Mouse (Mus musculus) embryonic facial prominence, embryonic 14.5 days (tissue): ENCODE measurements around the gene Galnt9. TPM values are rescaled to one million over a fixed set of nuclear protein-coding genes. Genes with fewer than 3 reads are reported as not detected.

Source experiments
- ATAC-seq: fragments of 200-750 bp; cut with Nextera tagmentation; 2 replicates; pipeline ENCODE4 v1.8.0; 2017; ENCODE audit warnings: low read depth, moderate number of reproducible peaks, moderate TSS enrichment
- DNase-seq: peaks from one replicate; pipeline ENCODE4 v3.0.0-alpha.2; 2015; ENCODE audit warnings: low spot score
- H3K27ac ChIP-seq: fragments of 300-500 bp; sonication (generic); replicated peaks from 2 replicates; pipeline ENCODE4 v1.5.1; 2014; ENCODE audit warnings: low read depth, mild to moderate bottlenecking, low read length, moderate library complexity
- H3K27me3 ChIP-seq: fragments of 300-500 bp; sonication (generic); replicated peaks from 2 replicates; pipeline ENCODE4 v1.6.1; 2014; ENCODE audit warnings: low read length; ENCODE audit not compliant: control insufficient read depth, insufficient read depth
- H3K36me3 ChIP-seq: fragments of 300-500 bp; sonication (generic); 2 replicates; pipeline ENCODE4 v1.6.1; 2014; ENCODE audit warnings: low read length, mixed read lengths; ENCODE audit not compliant: control insufficient read depth, insufficient read depth
- H3K4me1 ChIP-seq: fragments of 300-500 bp; sonication (generic); 2 replicates; pipeline ENCODE4 v1.6.1; 2014; ENCODE audit warnings: antibody characterized with exemption, low read length; ENCODE audit not compliant: control insufficient read depth, insufficient read depth
- H3K4me2 ChIP-seq: fragments of 300-500 bp; sonication (generic); 2 replicates; pipeline ENCODE4 v1.6.1; 2014; ENCODE audit warnings: low read depth, mild to moderate bottlenecking, low read length, moderate library complexity, mixed read lengths
- H3K4me3 ChIP-seq: fragments of 300-500 bp; sonication (generic); 2 replicates; pipeline ENCODE4 v1.5.1; 2014; ENCODE audit warnings: low read depth, mild to moderate bottlenecking, low read length
- H3K9ac ChIP-seq: fragments of 300-500 bp; sonication (generic); 2 replicates; pipeline ENCODE4 v1.6.1; 2014; ENCODE audit warnings: low read depth, mild to moderate bottlenecking, low read length, moderate library complexity, mixed read lengths
- H3K9me3 ChIP-seq: fragments of 300-500 bp; sonication (generic); 2 replicates; pipeline ENCODE4 v1.6.1; 2016; ENCODE audit warnings: low read length; ENCODE audit not compliant: control insufficient read depth
- WGBS: fragments of 180-500 bp; shearing (Covaris S2); extraction: QIAGEN DNeasy Blood & Tissue Kit; methylation state at CpG from one replicate; pipeline ENCODE4 v1.1.7; 2014; 5-methylcytosine and 5-hydroxymethylcytosine counted together
- polyA plus RNA-seq: library from polyadenylated mRNA; unstranded; fragments of >200 nt; fragmentation: Nextera tagmentation; extraction: Ambion mirVana; gene quantifications from 2 replicates; pipeline ENCODE4 v1.2.1, GENCODE M21; 2014

The Galnt9 gene
- polyA plus RNA-seq, 1 experiment from 2014 or later = 1.6 TPM

- no peak overlapping the region for H3K9ac ChIP-seq
- ATAC-seq (no peak), DNase-seq (no peak)
- 0 out of 2 replicates have a peak, but pooled peaks cover under 1% of the 10 kb centered on the region for H3K9me3 ChIP-seq
- no peak overlapping the region for H3K4me2 ChIP-seq
- H3K27ac ChIP-seq = no peak overlapping the region
- WGBS = 58% methylated on average over 2 of the region's 2 CpGs
- no peaks in the 10 kb centered on the region for H3K36me3 ChIP-seq
- H3K4me3 ChIP-seq = no peak overlapping the region
- H3K27me3 ChIP-seq = no peaks in the 10 kb centered on the region; the same call in 1 of the 2 replicates
- no peaks in the 10 kb centered on the region for H3K4me1 ChIP-seq
Observed at GRCm38 (mm10) chr5:110555198-110555597, 11.0 kb downstream of the Galnt9 start.

- H3K4me2 ChIP-seq = no peak overlapping the region
- no peaks in the 10 kb centered on the region for H3K4me1 ChIP-seq
- H3K27ac ChIP-seq = no peak overlapping the region
- ATAC-seq (no peak), DNase-seq (peak; percentile 93)
- H3K27me3 ChIP-seq = no peaks in the 10 kb centered on the region
- 10% methylated on average over 8 of the region's 8 CpGs for WGBS
- no peaks in the 10 kb centered on the region for H3K36me3 ChIP-seq
- no peak overlapping the region for H3K4me3 ChIP-seq
- H3K9ac ChIP-seq = no peak overlapping the region
- H3K9me3 ChIP-seq = 0 out of 2 replicates have a peak, but pooled peaks cover 4% of the 10 kb centered on the region
Observed at GRCm38 (mm10) chr5:110558368-110558767, 14.2 kb downstream of the Galnt9 start.

GRCm38 (mm10) chr5:110559679-110560078, 15.5 kb downstream of the Galnt9 start:
- no peak overlapping the region for H3K4me3 ChIP-seq
- H3K27ac ChIP-seq = no peak overlapping the region
- H3K9ac ChIP-seq = no peak overlapping the region
- no peaks in the 10 kb centered on the region for H3K27me3 ChIP-seq
- H3K4me1 ChIP-seq = no peaks in the 10 kb centered on the region
- no peaks in the 10 kb centered on the region for H3K36me3 ChIP-seq
- DNase-seq (no peak), ATAC-seq (no peak)
- WGBS = 83% methylated on average over 8 of the region's 8 CpGs
- 0 out of 2 replicates have a peak, but pooled peaks cover 4% of the 10 kb centered on the region for H3K9me3 ChIP-seq
- H3K4me2 ChIP-seq = no peak overlapping the region

- no peak overlapping the region for H3K4me3 ChIP-seq
- H3K9ac ChIP-seq = no peak overlapping the region
- H3K9me3 ChIP-seq = 0 out of 2 replicates have a peak, but pooled peaks cover 4% of the 10 kb centered on the region
- no peak for DNase-seq
- 81% methylated on average over 16 of the region's 16 CpGs for WGBS
- no peaks in the 10 kb centered on the region for H3K4me1 ChIP-seq
- no peaks in the 10 kb centered on the region for H3K36me3 ChIP-seq
- ATAC-seq = no peak
- no peak overlapping the region for H3K27ac ChIP-seq
- no peak overlapping the region for H3K4me2 ChIP-seq
- H3K27me3 ChIP-seq = no peaks in the 10 kb centered on the region
Observed at GRCm38 (mm10) chr5:110562741-110563326, 18.7 kb downstream of the Galnt9 start.

GRCm38 (mm10) chr5:110564986-110565644, 21.0 kb downstream of the Galnt9 start:
- 0 out of 2 replicates have a peak, but pooled peaks cover 4% of the 10 kb centered on the region for H3K9me3 ChIP-seq
- WGBS = 31% methylated on average over 4 of the region's 4 CpGs
- H3K36me3 ChIP-seq = no peaks in the 10 kb centered on the region
- no peak overlapping the region for H3K9ac ChIP-seq
- no peak overlapping the region for H3K4me3 ChIP-seq
- H3K4me1 ChIP-seq = no peaks in the 10 kb centered on the region
- no peak overlapping the region for H3K4me2 ChIP-seq
- ATAC-seq (no peak), DNase-seq (peak; percentile 34)
- no peak overlapping the region for H3K27ac ChIP-seq
- no peaks in the 10 kb centered on the region for H3K27me3 ChIP-seq

- no peak for DNase-seq
- no peak overlapping the region for H3K4me3 ChIP-seq
- no peak overlapping the region for H3K9ac ChIP-seq
- H3K27ac ChIP-seq = no peak overlapping the region
- no peaks in the 10 kb centered on the region for H3K4me1 ChIP-seq
- 83% methylated on average over 2 of the region's 2 CpGs for WGBS
- no peaks in the 10 kb centered on the region for H3K27me3 ChIP-seq
- no peak for ATAC-seq
- H3K4me2 ChIP-seq = no peak overlapping the region
- no peaks in the 10 kb centered on the region for H3K36me3 ChIP-seq
- no peaks in the 10 kb centered on the region for H3K9me3 ChIP-seq
Observed at GRCm38 (mm10) chr5:110567547-110567946, 23.4 kb downstream of the Galnt9 start.

- ATAC-seq (no peak), DNase-seq (no peak)
- no peak overlapping the region for H3K27ac ChIP-seq
- H3K27me3 ChIP-seq = no peaks in the 10 kb centered on the region
- no peaks in the 10 kb centered on the region for H3K4me1 ChIP-seq
- 65% methylated on average over 6 of the region's 6 CpGs for WGBS
- H3K9me3 ChIP-seq = no peaks in the 10 kb centered on the region
- no peak overlapping the region for H3K9ac ChIP-seq
- no peak overlapping the region for H3K4me2 ChIP-seq
- H3K4me3 ChIP-seq = no peak overlapping the region
- H3K36me3 ChIP-seq = no peaks in the 10 kb centered on the region
Observed at GRCm38 (mm10) chr5:110574888-110575287, 30.7 kb downstream of the Galnt9 start.

GRCm38 (mm10) chr5:110579296-110579695, 35.1 kb downstream of the Galnt9 start:
- WGBS = 87% methylated on average over 4 of the region's 4 CpGs
- Histone ChIP-seq H3K4me2 (no peak overlapping the region), H3K27me3 (no peaks in the 10 kb centered on the region), H3K9me3 (no peaks in the 10 kb centered on the region), H3K4me3 (no peak overlapping the region), H3K36me3 (no peaks in the 10 kb centered on the region), H3K27ac (no peak overlapping the region), H3K9ac (no peak overlapping the region), H3K4me1 (no peaks in the 10 kb centered on the region)
- ATAC-seq = no peak
- no peak for DNase-seq
